Comparison of ENCODE assay signal across 8 mouse cellular contexts in the genomic region with DNA sequence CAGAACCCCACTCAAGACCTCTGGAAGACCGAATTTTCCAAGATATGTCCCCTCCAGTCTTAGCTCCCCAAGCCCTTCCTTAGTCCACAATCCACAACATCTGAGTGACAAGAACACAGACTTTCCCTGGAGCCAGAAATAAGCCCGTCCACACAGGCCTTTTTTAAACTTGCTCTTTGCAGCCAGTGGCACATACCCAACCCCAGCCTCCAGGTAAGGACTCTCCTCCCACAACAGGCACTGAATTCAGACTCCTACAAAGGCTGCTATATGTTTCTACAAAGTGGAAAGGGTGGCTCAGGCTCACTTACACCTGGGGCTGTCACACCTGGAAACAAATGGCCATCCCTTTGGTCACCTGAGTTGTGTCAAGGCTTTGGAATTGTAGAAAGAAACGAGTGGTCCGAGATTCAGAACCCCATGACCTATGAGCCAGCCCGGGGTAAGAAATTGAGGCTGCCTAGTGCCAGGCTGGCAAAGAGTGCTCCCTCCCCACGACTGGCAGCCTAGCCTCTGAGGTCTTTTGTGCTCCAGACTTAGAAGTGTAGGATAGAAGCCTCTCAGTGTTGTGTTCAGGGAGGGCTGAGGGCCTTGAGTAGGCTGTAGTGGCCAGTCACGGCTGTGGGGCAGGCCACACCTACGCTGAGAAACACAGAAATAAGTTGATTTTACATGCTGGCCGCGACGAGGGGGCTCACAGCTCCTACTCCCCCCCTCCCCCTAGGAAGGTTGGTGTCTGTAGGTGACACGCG. TPM values are rescaled to one million over a fixed set of nuclear protein-coding genes. Genes with fewer than 3 reads are reported as not detected.
DNase-seq lines count a peak whose midpoint lies in the region; ATAC-seq and TF ChIP-seq lines count a peak whose summit lies in the region.

No protein-coding gene starts in this region.

- no peaks in the 10 kb centered on the region for H3K36me3 ChIP-seq in kidney, adult 2 months (ENCODE audit: control insufficient read depth, insufficient read depth, low read length)
- 0 out of 2 replicates have a peak, but pooled peaks cover under 1% of the 10 kb centered on the region for H3K36me3 ChIP-seq in hindbrain, embryonic 11.5 days (ENCODE audit: control insufficient read depth, insufficient read depth, low read length)
- 0 out of 2 replicates have a peak, but pooled peaks cover 4% of the 10 kb centered on the region for H3K36me3 ChIP-seq in lung, postnatal 0 days (ENCODE audit: insufficient read depth, low read length)

- H3K27me3 ChIP-seq in kidney, adult 2 months (replicated peaks; ENCODE audit: control insufficient read depth, insufficient read depth, low read length), result no peaks in the 10 kb centered on the region
- H3K27me3 ChIP-seq in hindbrain, embryonic 11.5 days (ENCODE audit: control insufficient read depth, insufficient read depth, low read length), result no peaks in the 10 kb centered on the region
- no peaks in the 10 kb centered on the region for H3K27me3 ChIP-seq in lung, postnatal 0 days (replicated peaks; ENCODE audit: insufficient read depth, low read length)

- H3K9me3 ChIP-seq in hindbrain, embryonic 11.5 days (ENCODE audit: control insufficient read depth, low read length), result no peaks in the 10 kb centered on the region
- H3K9me3 ChIP-seq in lung, postnatal 0 days (ENCODE audit: low read length), result no peaks in the 10 kb centered on the region

- peak; percentile 20 for DNase-seq in kidney, adult 2 months
- DNase-seq in kidney, postnatal 25 days, result no peak
- peak; percentile 35 for DNase-seq in NIH3T3 (ENCODE audit: low read depth)
- no peak for DNase-seq in hindbrain, embryonic 11.5 days (ENCODE audit: low spot score)
- peak; percentile 55 for DNase-seq in lung, postnatal 0 days (ENCODE audit: low spot score)
- no peak for DNase-seq in cerebellum, postnatal 4 days (ENCODE audit: low spot score in 2 of 2)
- no peak for DNase-seq in spleen, adult 12 weeks (ENCODE audit: low spot score)

- ATAC-seq in hindbrain, embryonic 11.5 days (ENCODE audit: low FRiP score), result peak; percentile 22
- peak; percentile 32 for ATAC-seq in lung, postnatal 0 days
- ATAC-seq in megakaryocyte-erythroid progenitor cell, adult 5-6 weeks (replicated peaks; ENCODE audit: low FRiP score, low TSS enrichment, poor library complexity, severe bottlenecking), result no peak

- no peak for TF ChIP-seq POLR2A in kidney, adult 2 months (IDR thresholded peaks at IDR 0.05; ENCODE audit: low read depth, low read length)

- 11% methylated on average over 13 of the region's 13 CpGs for WGBS in kidney, adult 2 months
- 22% methylated on average over 13 of the region's 13 CpGs for WGBS in hindbrain, embryonic 11.5 days
- 10% methylated on average over 13 of the region's 13 CpGs for WGBS in lung, postnatal 0 days

- TF ChIP-seq CTCF in kidney, adult 2 months (conservative IDR thresholded peaks at IDR 0.05; ENCODE audit: insufficient read depth, insufficient read length, low read depth, low read length), result no peak
- no peak for TF ChIP-seq CTCF in lung, postnatal 0 days (IDR thresholded peaks at IDR 0.05)

- peak overlapping the region; percentile 87 for H3K4me2 ChIP-seq in hindbrain, embryonic 11.5 days (replicated peaks; ENCODE audit: low read depth, low read length)
- H3K4me2 ChIP-seq in lung, postnatal 0 days (replicated peaks; ENCODE audit: low read depth, low read length), result peak overlapping the region; percentile 82

- peaks cover 10% of the 10 kb centered on the region; the same call in 1 of the 2 replicates for H3K4me1 ChIP-seq in kidney, adult 2 months (ENCODE audit: control insufficient read depth, insufficient read depth, low read length)
- H3K4me1 ChIP-seq in hindbrain, embryonic 11.5 days (replicated peaks; ENCODE audit: control insufficient read depth, insufficient read depth, low read length), result peaks cover 4% of the 10 kb centered on the region
- peaks cover 18% of the 10 kb centered on the region; the same call in 1 of the 2 replicates for H3K4me1 ChIP-seq in lung, postnatal 0 days (ENCODE audit: insufficient read depth, low read depth, low read length)

- TF ChIP-seq EP300 in lung, postnatal 0 days (IDR thresholded peaks at IDR 0.05), result no peak

- peak overlapping the region; percentile 89 for H3K9ac ChIP-seq in hindbrain, embryonic 11.5 days (ENCODE audit: low read depth, low read length)
- peak overlapping the region; percentile 68 for H3K9ac ChIP-seq in lung, postnatal 0 days (replicated peaks; ENCODE audit: low read depth)

- H3K4me3 ChIP-seq in kidney, adult 2 months (ENCODE audit: insufficient read depth, low read depth, low read length), result peak overlapping the region; percentile 77
- H3K4me3 ChIP-seq in hindbrain, embryonic 11.5 days (ENCODE audit: low read depth, low read length), result peak overlapping the region; percentile 92
- H3K4me3 ChIP-seq in lung, postnatal 0 days (ENCODE audit: low read depth, low read length), result peak overlapping the region; percentile 86

- no peak overlapping the region for H3K27ac ChIP-seq in kidney, adult 2 months (ENCODE audit: insufficient read depth, low read depth, low read length)
- no peak overlapping the region for H3K27ac ChIP-seq in hindbrain, embryonic 11.5 days (ENCODE audit: low read depth, low read length)
- peak overlapping the region; percentile 87 for H3K27ac ChIP-seq in lung, postnatal 0 days (ENCODE audit: low read length)

RNA-seq across cellular contexts. Expression of gene Zdhhc8, which starts 0.8 kb away (rescaled TPM):
- 28.9 and 44.7 TPM in 2 replicates for polyA plus RNA-seq in kidney, adult 2 months (2012; rRNA removed)
- polyA plus RNA-seq in hindbrain, embryonic 11.5 days (2014; fragmentation: Nextera tagmentation; extraction: Ambion mirVana), result 7.5 and 8.3 TPM in 2 replicates
- 12.9 and 13.9 TPM in 2 replicates for polyA plus RNA-seq in lung, postnatal 0 days (2015; fragmentation: Nextera tagmentation; extraction: Ambion mirVana)
- total RNA-seq in megakaryocyte-erythroid progenitor cell, adult 5-6 weeks (2014; fragmentation: Nextera tagmentation), result 3.1 and 4.8 TPM in 2 replicates
- total RNA-seq in megakaryocyte-erythroid progenitor cell, adult 5-6 weeks (2017), result 0.56 and 4.5 TPM in 2 replicates

RNA-seq across cellular contexts. Expression of gene Trmt2a, which starts 14.4 kb away (rescaled TPM):
- polyA plus RNA-seq in kidney, adult 2 months (2012; rRNA removed), result 39.3 and 39.4 TPM in 2 replicates
- 77.0 and 85.0 TPM in 2 replicates for polyA plus RNA-seq in hindbrain, embryonic 11.5 days (2014; fragmentation: Nextera tagmentation; extraction: Ambion mirVana)
- 39.2 and 39.7 TPM in 2 replicates for polyA plus RNA-seq in lung, postnatal 0 days (2015; fragmentation: Nextera tagmentation; extraction: Ambion mirVana)
- 162 and 237 TPM in 2 replicates for total RNA-seq in megakaryocyte-erythroid progenitor cell, adult 5-6 weeks (2014; fragmentation: Nextera tagmentation)
- total RNA-seq in megakaryocyte-erythroid progenitor cell, adult 5-6 weeks (2017), result 56.6 and 73.7 TPM in 2 replicates

RNA-seq across cellular contexts. Expression of gene Ranbp1, which starts 14.4 kb away (rescaled TPM):
- polyA plus RNA-seq in kidney, adult 2 months (2012; rRNA removed), result 29.7 and 38.5 TPM in 2 replicates
- polyA plus RNA-seq in hindbrain, embryonic 11.5 days (2014; fragmentation: Nextera tagmentation; extraction: Ambion mirVana), result 1,115 and 1,160 TPM in 2 replicates
- polyA plus RNA-seq in lung, postnatal 0 days (2015; fragmentation: Nextera tagmentation; extraction: Ambion mirVana), result 155 and 163 TPM in 2 replicates
- 485 and 544 TPM in 2 replicates for total RNA-seq in megakaryocyte-erythroid progenitor cell, adult 5-6 weeks (2014; fragmentation: Nextera tagmentation)
- total RNA-seq in megakaryocyte-erythroid progenitor cell, adult 5-6 weeks (2017), result 572 and 765 TPM in 2 replicates

RNA-seq across cellular contexts. Expression of gene Ccdc188, which starts 16.4 kb away (rescaled TPM):
- not detected in 2 replicates for polyA plus RNA-seq in kidney, adult 2 months (2012; rRNA removed)
- not detected in 2 replicates for polyA plus RNA-seq in hindbrain, embryonic 11.5 days (2014; fragmentation: Nextera tagmentation; extraction: Ambion mirVana)
- not detected in 2 replicates for polyA plus RNA-seq in lung, postnatal 0 days (2015; fragmentation: Nextera tagmentation; extraction: Ambion mirVana)
- total RNA-seq in megakaryocyte-erythroid progenitor cell, adult 5-6 weeks (2014; fragmentation: Nextera tagmentation), result not detected in 2 replicates
- total RNA-seq in megakaryocyte-erythroid progenitor cell, adult 5-6 weeks (2017), result not detected in 2 replicates

RNA-seq across cellular contexts. Expression of gene Gm49776, which starts 24.0 kb away (rescaled TPM):
- polyA plus RNA-seq in kidney, adult 2 months (2012; rRNA removed), result not detected in 2 replicates
- polyA plus RNA-seq in hindbrain, embryonic 11.5 days (2014; fragmentation: Nextera tagmentation; extraction: Ambion mirVana), result 1.4 and 1.6 TPM in 2 replicates
- 2.2 and 2.5 TPM in 2 replicates for polyA plus RNA-seq in lung, postnatal 0 days (2015; fragmentation: Nextera tagmentation; extraction: Ambion mirVana)
- total RNA-seq in megakaryocyte-erythroid progenitor cell, adult 5-6 weeks (2014; fragmentation: Nextera tagmentation), result not detected in 2 replicates
- 0.47 TPM in 1 of 2 replicates, not detected in the other for total RNA-seq in megakaryocyte-erythroid progenitor cell, adult 5-6 weeks (2017)

Comparison
In these comparisons a context has a peak if more than half of its experiments do, and no peak if none do; other contexts are left out.
1. DNase-seq: peak in kidney, adult 2 months (single experiment), NIH3T3 (single experiment) and lung, postnatal 0 days (single experiment); none in kidney, postnatal 25 days (0 of 2), hindbrain, embryonic 11.5 days (single experiment), cerebellum, postnatal 4 days (0 of 2) and spleen, adult 12 weeks (single experiment).
2. Peak in every context shown above with its lines, with median percentiles within 50 percentile points of each other: H3K4me3 ChIP-seq.